Mouse (Mus musculus) ovary, postnatal 10 days (tissue): ENCODE results near the gene Wdr83.

ENCODE experiments used
- DNase-seq: peaks from one replicate; pipeline ENCODE4 v3.0.0; 2022; ENCODE audit warnings: low spot score

Gene Wdr83

DNA sequence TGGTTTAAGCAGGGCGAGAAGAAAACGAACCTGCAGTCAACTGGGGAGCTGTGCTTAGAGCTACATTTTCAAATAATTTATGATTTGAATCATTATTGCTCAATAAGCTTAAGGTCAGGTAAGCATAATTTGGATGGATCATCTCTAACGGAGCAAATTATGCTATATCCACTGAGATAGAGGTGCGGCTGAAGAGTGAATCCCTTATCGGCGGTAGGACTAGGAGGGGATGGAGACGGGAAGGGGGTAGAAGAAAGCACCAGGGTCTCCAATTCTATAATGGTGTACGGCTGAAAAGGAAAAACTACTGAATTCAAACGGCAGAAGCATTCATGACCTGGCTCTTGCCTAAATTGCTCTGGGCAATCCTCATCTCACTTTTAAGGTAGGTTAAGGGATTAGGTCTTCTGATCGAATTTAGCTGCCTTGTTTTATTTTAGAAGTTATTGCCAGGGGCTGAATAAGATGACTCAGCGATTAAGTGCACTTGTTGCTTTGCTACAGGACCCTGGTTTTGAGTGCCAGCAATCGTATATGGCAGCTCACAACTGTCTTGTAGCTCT, 45.9 kb downstream of the Wdr83 start:
- no peak for DNase-seq

DNA sequence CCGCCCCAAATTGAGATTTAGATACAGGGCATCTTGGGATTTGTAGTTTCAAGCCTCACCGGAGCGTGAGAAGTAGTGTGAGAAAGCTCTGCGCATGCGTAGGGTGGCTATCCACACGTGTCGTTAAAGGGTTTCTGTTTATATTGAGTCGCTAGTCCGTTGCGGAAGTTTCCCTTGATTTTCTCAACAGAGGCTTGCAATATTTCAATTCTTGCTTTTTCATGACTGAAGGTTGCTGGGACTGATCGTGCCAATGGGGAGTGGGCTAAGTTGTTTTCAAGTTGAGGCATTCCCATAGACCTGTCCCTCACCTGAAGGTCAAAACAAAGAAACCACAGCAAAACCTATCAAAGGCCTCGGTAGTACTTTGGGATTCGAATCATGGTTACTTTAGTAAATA, 46.3 kb downstream of the Wdr83 start:
- peak; percentile 30 for DNase-seq

DNA sequence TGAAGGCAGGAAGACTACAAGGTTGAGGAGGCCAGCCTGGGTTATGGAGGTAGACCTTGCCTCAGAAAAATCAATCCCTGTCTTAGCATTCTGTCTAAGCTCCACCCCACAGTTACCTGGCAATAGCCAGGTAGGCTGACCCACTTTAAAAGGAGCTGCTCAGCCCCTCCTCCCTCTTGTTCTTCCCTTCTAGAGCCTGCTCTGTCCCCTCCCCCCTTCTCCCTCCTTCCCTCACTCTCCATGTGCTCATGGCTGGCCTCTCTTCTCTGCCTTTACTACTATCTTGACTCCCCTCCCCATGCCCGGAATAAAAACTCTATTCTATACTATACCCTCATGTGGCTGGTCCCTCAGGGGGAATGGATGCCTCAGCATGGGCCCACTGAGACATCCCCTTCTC, 47.2 kb downstream of the Wdr83 start:
- DNase-seq: no peak

DNA sequence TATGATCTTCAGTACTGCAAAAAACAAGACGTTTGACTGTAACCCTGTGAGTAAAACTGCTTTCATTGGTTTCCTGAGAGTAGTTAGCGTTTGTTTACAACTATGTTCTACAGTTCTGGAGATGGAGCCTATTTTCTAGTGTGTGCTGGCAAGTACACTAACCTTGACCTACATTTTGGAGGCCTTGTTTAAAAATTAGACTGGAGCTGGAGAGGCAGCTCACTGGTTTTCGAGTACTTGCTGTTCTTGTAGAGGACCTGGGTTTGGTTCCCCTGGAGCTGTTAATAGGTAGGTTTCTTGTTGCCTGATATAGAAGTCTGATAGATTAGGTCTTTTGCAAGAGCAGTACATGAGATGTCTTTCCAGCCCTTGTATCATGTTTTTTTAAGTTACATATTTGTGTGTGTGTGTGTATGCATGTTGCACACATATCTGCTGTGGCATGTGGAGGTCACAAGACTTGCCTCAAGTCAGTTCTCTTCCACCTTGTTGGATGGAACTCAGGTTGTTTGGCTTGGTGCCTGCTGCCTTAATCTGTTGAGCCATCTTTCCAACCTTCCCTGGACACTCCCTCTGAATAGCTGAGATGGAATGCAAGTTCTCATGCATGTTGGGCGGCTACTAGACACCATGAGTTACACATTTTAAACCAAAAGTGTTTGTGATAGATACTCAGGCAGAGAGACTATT, 48.3 kb downstream of the Wdr83 start:
- no peak for DNase-seq

DNA sequence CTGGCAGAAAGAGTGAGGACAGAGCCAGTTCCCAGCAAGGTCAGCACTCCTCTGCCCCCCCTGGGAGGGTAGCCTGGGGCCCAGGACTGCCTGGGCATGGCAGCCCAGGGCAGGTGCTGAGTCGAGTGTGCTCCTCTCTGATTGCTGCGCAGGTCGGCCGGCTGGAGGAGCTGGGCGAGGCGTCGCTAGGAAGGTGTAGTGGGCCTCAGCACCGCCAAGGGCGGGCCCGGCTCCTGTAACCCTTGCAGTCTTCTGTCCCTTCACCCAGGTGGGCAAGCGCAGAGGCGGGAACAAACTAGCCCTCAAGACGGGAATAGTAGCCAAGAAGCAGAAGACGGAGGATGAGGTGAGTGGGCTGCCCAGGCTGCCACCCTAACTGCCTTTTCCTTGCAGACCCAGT, 51.8 kb downstream of the Wdr83 start:
- DNase-seq: no peak

DNA sequence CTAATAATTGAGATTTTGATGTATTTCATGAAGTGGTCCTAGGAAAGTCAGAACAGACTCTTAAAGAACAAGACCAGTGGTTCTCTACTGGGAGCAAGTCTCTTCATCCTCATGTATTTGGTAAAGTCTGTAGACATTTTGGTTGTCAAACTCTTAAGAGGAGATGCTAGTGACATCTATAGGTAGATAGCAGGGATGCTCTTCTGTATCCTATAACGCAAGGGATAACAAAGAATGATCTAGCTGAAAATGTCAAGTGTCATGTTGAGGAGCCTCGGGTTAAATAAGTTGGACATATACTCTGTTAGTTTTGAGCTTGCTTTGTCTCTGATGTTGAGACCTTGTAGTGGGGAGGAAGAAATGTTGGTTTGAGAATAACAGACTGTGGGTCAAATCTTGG, 53.2 kb downstream of the Wdr83 start:
- DNase-seq: no peak

DNA sequence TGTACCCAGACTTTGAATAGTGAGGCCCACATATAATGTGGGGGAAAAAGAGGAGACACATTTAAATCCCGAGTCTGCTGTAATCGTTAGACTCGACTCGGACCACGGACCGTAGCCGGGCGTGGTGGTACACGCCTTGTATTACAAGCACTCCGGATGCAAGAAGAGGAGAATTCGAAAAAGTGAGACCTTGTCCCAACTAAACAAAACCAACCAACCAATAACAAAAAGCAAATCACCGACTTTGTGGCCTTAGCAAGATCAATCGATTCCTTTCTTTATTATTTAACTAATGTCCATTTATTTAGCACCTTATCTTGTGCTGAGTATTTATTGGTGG, 53.6 kb downstream of the Wdr83 start:
- DNase-seq: no peak

DNA sequence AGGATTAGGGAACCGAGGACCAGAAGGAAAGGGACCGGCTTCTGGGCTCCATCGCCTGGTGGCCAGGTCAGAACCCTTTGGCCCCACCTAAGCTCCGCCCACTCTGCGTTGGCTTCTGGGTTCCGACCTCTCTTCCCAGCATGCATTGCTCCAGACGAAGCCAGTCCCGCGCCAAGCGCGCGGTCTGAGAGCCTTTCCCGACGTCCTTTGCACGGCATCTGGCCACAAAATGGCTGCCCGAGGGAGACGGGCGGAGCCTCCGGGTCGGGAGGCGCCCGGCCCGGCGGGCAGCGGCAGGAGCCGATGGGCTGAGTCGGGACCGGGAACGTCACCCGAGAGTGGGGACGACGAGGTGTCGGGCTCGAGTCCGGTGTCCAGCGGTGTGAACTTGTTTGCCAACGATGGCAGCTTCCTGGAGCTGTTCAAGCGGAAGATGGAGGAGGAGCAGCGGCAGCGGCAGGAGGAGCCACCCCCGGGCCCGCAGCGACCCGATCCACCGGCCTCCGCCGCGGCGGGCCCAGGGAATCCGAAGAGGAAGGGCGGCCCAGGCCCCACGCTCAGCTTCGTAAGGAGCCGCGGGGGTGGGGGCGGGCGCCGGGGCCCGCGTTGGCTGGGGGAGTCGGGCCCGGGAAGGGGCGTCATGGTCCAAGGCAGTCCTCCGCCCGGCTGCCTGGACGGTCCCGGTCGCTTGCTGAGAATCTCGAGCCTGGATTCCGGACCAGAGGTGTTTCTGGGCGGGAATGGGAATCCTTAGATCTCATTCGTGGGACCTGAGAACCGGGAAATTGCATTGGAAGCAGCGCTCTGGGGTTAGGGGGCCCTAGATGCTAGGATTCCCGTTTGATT, 54.2 kb downstream of the Wdr83 start, which contains the start of gene Trir:
TSS of gene Trir (plus strand) at position 154 of the 846 bp plus-strand sequence.
- DNase-seq: peak; percentile 94

DNA sequence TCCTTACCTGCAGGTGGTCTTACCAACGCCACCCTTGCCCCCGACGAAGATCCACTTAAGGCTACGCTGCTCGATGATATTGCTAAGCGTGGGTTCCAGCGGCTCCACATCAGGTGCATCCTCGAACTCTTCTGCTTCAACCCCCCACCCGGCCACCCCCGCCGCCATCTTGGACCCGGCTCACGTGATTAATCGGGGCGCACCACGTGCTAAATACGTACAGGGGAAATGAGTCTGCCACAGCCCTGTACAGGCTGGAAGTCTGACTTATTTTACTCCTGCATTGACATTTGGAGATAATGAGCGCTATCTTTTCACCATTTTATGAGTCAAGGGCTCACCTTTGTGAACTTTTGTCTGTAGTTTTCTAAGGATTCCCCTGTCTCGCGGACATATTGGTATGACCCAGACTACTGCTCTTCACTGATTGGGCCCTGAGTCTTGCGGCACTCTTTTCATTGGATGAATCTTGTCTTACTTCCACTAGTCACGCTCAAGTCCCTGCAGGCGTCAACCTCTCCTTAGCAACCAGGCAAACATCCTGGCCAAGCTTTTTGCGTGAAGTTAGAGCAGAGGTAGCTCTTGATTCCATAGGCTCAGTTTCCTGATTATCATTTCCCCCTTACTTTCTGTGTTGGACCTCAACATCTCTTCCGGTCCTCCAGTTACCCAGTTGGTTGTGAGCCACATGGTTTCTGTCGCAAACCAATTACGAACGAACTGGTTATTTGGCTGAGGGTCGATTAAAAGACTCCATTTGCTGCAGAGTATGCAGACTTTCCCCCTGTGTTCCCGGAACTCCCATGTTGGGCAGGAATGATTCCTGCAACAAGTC, 55.8 kb downstream of the Wdr83 start, which contains the start of gene Asna1:
TSS of gene Asna1 (minus strand) at position 184 of the 835 bp plus-strand sequence.
- peak; percentile 61 for DNase-seq
